Mouse (Mus musculus) adrenal gland, postnatal 10 days (tissue): ENCODE measurements around the gene Cmss1. TPM values are rescaled to one million over a fixed set of nuclear protein-coding genes. Genes with fewer than 3 reads are reported as not detected.

Experiments used
- DNase-seq: peaks from one replicate; pipeline ENCODE4 v3.0.0; 2021; ENCODE audit warnings: mixed read lengths
- total RNA-seq, 2 experiments: library from RNA; stranded (reverse); gene quantifications; 2 replicates each; pipeline ENCODE4 v1.2.3; 2021

Cmss1 gene
- total RNA-seq, 2 experiments from 2014 or later = 18.8 to 21.8 TPM

GRCm38 (mm10) chr16:57389566-57390251 lies 217.0 kb downstream of the Cmss1 start:
- DNase-seq = no peak

DNA sequence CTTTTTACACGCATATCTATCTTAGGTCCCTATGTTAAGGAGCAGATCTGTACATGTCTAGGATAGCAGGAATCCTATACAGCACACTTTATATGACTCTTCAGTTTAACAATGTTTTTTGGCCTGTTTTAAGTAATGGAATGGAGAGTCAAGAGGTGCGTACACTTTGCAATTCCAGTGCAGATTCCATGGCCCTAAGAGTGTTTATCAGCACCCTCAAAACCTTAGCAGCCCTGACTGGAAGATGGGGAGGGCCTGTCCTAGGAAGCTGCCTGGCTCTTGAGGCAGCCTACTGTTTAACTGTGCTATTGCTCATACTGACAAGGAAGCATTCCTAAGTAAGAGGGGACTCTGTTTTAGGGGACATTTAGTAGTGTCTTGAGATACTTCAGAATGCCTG lies 222.4 kb downstream of the Cmss1 start:
- DNase-seq = no peak

GRCm38 (mm10) chr16:57383266-57383971 lies 223.2 kb downstream of the Cmss1 start:
- no peak for DNase-seq

GRCm38 (mm10) chr16:57378631-57379330 lies 227.9 kb downstream of the Cmss1 start:
- DNase-seq = no peak

- DNase-seq = no peak
Measured at GRCm38 (mm10) chr16:57375248-57375837, 231.3 kb downstream of the Cmss1 start.

DNA sequence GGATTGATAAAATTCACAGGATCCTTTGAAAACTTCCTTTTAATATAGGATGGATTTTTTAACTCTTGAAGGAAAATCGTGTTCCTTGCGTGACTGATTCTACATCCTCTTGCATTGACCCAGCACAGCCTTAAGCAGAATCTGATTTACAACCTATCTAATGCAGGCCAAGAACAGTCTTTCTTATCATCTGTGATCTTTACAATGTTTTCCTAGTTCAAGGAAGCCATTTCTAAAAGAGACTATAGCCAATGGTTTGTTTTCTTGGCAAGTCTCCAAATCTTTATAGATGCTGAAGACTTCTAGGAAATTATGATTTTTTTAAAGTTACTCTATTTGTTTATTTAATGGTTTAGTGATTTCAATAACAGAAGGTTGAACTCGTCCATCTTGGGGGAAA lies 234.5 kb downstream of the Cmss1 start:
- no peak for DNase-seq

DNA sequence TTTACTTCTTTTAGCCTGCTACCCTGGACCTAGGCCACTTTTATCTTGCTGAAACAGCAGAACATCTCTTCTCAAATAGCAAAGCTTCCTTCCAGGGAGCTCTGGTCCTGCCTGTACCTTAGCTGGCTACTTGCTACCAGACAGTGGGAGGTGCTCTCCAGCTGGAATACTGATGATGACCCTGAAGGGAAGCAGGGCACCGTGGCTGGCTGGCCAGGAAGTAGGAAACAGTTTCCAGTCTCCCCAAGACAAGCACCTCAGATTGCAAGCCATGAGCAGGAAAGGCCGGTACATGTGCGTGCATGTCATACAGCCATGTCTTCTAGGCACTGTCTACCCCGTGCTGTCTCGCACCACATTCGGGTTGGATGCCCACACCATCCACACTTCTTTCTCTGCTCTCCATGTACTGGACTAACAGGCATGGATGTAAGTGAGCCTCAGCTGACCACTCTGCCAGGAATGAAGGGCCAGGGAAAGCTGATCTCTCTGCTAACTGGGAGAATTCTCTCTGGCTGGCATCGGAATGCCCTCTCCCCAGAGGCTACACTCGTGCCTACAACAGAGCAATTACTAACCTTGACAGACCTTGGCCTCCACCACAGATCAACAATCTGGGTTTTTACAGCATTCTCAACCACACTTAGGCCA lies 236.7 kb downstream of the Cmss1 start:
- peak; percentile 45 for DNase-seq

DNA sequence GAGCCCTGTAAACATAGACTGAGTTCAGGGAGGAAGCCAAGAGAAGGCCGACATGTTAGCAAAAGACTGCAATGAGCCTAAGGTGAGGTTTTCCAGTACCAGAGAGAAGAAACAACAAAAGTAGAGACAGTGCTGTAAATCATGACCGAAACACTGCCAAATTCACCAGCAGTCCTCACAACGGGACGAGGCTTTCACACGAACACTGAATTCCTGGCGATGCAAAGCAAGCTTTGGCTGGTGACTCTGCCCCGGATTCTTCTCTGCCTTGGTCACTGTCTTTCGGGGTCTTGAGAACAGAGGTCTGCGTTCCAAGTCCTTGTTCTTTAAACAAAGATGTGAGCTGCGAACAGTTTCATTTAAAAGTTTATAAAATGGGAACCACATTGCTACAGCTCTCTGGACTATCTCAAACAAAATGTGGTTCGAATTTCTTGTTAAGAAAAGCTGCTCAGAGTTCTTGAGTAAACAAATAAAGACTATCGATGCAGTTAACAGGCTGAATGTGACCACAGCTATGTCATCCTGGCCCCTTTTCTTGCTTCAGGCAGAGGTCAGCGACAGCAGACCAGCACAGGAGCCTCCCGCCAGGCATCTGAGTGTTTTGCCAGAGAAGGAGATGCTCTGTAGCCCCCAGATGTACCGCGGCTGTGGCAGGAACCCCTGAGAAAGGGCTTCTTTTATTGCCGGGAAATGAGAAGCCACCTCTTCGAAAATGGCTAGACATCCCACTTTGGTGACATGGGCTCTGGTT lies 239.5 kb downstream of the Cmss1 start:
- DNase-seq = no peak

DNA sequence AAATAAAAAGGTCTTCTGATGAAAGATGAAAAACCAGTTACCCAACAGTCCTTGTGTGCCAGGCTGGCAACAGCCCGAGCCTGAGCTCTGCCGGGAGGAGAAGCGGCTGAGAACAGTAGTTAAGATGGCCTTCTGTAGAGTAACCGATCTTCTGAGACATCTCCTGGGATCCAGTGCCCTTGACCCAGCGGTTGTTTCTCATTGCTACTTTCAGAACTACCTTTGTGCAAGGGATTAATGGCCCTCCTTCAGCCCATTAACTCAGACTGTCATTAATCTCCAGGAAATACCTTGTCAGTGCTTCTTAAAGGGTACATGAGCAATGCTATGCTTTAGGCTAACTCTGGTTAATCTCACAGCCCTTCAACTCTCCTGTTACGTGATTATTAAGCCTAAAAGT lies 240.5 kb downstream of the Cmss1 start:
- peak; percentile 61 for DNase-seq

DNA sequence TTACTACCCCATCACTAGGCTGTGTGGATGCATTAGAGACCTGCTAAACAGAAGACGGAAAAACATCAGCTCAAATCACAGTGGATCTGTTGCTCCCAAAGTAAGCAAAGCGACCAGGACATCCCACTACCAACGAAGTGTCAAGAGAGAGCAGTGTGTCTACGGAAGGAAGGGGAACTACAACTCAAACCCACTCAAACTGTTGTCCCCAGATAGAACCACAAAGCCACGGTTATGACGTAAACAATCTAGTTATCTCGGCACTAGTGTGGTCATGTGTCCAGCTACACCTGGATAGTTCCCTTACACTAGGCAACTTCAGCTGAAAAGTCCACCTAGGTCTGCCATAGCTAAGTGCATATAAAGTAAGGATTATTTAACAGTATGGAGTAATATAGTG lies 242.2 kb downstream of the Cmss1 start:
- DNase-seq = no peak

DNA sequence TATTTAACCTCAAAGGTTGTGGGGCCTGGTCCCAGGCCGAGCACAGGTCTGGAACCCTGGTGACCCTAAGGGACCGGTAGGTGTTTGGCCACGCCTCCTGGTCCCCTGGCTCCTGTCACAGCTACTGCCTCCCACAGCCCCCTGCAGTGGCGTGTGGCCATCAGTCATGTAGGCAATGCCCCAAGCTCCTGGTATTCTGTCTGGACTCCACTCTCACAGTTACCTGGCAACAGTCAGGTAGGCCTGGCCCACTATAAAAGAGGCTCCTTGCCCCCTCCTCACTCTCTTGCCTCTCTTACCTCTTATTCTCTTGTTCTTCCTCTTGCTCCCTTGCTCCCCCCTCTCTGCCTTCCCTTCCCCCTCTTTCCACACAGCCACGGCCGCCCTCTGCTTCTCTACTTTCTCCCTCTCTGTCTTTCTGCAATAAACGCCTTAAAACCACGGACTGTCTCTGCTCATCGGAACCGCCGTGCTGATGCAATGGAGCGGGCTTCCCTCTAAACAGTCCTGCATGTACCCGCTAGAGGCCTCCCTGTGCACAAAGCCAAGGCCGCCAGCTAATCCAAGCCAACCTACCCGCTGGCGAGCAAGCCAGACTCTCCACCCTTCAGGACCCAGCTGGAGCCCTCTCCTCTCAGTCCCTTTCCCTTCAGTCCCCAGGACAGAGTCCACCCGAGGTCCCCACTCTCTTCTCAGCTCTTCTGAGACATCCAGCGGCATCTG lies 243.8 kb downstream of the Cmss1 start:
- peak; percentile 77 for DNase-seq

- no peak for DNase-seq
Measured at GRCm38 (mm10) chr16:57360785-57361184, 245.9 kb downstream of the Cmss1 start.

DNA sequence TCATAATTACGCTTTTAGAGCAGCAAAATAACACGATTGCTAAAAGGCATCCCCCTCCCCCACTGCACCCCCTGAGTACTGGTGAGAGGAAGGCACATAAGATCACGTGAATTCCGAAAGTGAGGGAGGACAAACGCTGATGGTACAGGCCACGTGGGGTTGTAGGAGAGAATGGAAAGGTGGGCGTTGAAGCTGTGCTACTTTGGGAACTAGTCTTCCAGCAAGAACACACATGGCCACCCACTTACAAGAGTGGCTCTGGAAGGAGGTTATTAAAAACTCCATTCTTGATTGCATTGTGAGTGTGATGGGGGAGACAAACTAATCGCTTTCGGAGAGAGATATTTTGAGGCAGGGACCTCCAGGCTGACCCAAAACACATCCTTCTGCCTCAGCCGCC lies 247.4 kb downstream of the Cmss1 start:
- DNase-seq = no peak

DNA sequence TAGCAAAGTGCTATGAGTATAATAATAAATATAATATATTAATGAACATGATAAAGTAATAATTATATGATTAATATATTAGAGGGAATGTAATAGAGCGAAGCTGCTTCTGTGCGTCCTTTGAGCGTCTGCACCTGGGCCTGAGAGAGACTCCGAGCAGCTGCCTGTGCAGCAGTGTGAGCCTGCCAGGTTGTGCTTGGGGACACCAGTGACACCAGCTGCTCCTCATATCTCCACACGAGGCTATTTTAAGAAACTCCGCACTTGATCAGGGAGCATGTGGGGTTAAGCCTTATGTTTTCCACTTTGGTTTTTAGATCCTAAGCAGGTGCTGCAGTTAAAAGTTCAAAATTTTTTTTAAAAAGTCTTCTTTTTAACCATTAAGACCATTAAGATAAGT lies 249.7 kb downstream of the Cmss1 start:
- no peak for DNase-seq

GRCm38 (mm10) chr16:57356454-57356853 lies 250.2 kb downstream of the Cmss1 start:
- no peak for DNase-seq

GRCm38 (mm10) chr16:57353932-57354331 lies 252.7 kb downstream of the Cmss1 start:
- no peak for DNase-seq

DNA sequence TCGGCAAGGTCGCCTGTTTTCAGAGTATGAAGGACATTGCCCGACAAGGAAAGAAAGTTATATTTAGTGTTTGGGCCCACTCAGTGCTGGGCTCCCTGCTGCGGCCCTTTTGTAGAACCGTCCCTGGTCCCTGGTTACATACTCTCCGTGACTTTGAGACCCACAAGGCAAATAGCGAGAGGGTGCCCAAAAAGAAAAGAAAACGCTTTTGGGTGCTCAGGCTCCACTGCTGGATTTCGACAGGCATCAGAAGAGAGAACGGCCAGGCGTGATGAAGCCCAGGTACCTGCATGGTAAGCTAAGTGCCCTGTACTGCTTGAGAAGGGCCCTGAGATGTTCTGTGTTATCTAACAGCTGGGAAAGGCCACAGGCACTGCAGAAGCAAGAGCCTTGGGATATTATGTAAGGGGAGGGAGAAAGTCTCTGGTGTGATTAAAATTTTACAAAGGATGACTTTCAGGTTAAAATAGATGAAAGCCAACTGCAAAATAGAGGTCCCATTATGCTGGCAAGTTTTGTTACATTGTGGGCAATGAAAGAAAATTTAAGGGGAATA lies 253.4 kb downstream of the Cmss1 start:
- no peak for DNase-seq

DNA sequence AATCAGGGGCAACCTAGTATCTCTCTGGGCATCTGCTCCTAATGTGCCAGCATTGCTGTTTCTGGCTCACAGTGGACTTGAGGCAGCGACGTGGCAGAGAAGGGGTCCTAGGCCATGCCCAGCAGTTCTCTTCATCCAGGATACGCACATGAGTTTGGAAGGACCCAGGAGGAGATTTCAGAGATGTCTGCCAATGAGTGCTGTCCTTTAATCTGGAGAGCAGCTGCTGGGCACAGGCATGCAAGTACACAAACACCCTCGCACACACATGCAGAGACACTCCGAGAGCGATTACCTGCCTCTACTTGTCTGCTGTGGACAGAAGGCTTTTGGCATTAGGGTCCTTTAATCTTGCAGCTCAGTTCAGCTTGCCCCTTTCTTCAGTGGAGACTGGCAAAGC lies 253.9 kb downstream of the Cmss1 start, which contains the start of gene Filip1l:
Filip1l (plus strand) TSS at position 343 of the 400 bp plus-strand sequence.
- DNase-seq = no peak

- no peak for DNase-seq
Measured at GRCm38 (mm10) chr16:57349689-57350088, 257.0 kb downstream of the Cmss1 start.

- DNase-seq = peak; percentile 50
Measured at GRCm38 (mm10) chr16:57349039-57349438, 257.6 kb downstream of the Cmss1 start.

GRCm38 (mm10) chr16:57346258-57346657 lies 260.4 kb downstream of the Cmss1 start:
- no peak for DNase-seq
